Mouse (Mus musculus) C2C12 (cell line): ENCODE results near the gene Isca2. TPM values are rescaled to one million over a fixed set of nuclear protein-coding genes. Genes with fewer than 3 reads are reported as not detected.
A peak's percentile ranks its signal among the peaks of the same experiment; 100 is the strongest.

Experiments
- H3K27me3 ChIP-seq: one replicate; pipeline ENCODE4 v1.6.1; 2011; ENCODE audit not compliant: control insufficient read depth, insufficient read depth, insufficient read length
- H3K36me3 ChIP-seq: one replicate; pipeline ENCODE4 v1.6.1; 2011; ENCODE audit not compliant: control insufficient read depth, insufficient read depth
- H3K4me3 ChIP-seq: one replicate; pipeline ENCODE4 v1.5.1; 2011; ENCODE audit warnings: mild to moderate bottlenecking, control low read depth; ENCODE audit not compliant: poor library complexity, insufficient read depth, severe bottlenecking
- H3K79me2 ChIP-seq: one replicate; pipeline ENCODE4 v1.6.1; 2011; ENCODE audit not compliant: control insufficient read depth, insufficient read depth
- H3K79me3 ChIP-seq: one replicate; pipeline ENCODE4 v1.6.1; 2011; ENCODE audit warnings: low read depth, control low read depth
- H3ac ChIP-seq: one replicate; pipeline ENCODE3; 2011; ENCODE audit warnings: low read depth; ENCODE audit not compliant: control insufficient read depth, insufficient read length
- CEBPB ChIP-seq: IDR thresholded peaks from one replicate; pipeline ENCODE4 v1.6.1; 2011; ENCODE audit warnings: low read depth, mild to moderate bottlenecking, control low read depth, moderate library complexity
- CTCF ChIP-seq: IDR thresholded peaks from one replicate; pipeline ENCODE4 v1.5.1; 2011; ENCODE audit not compliant: control insufficient read depth, insufficient read depth, insufficient read length
- FOSL1 ChIP-seq: IDR thresholded peaks from one replicate; pipeline ENCODE4 v1.8.0; 2011; ENCODE audit warnings: mild to moderate bottlenecking, low read length; ENCODE audit not compliant: poor library complexity, insufficient read depth, severe bottlenecking
- MAX ChIP-seq: IDR thresholded peaks from one replicate; pipeline ENCODE4 v1.6.1; 2011; ENCODE audit warnings: mild to moderate bottlenecking, control low read depth
- MYOD1 ChIP-seq: IDR thresholded peaks from one replicate; pipeline ENCODE4 v1.6.1; 2011; ENCODE audit warnings: low read depth; ENCODE audit not compliant: control insufficient read depth, insufficient read length
- MYOG ChIP-seq: IDR thresholded peaks from one replicate; pipeline ENCODE4 v1.6.1; 2011; ENCODE audit not compliant: control insufficient read depth, insufficient read length; ENCODE audit errors: extremely low read depth
- USF1 ChIP-seq: IDR thresholded peaks from one replicate; pipeline ENCODE4 v1.6.1; 2011; ENCODE audit warnings: low read depth, mild to moderate bottlenecking, control low read depth, moderate library complexity
- polyA plus RNA-seq: library from polyadenylated mRNA; unstranded; fragments of >200 nt; fragmentation: generic; extraction: Trizol; gene quantifications from one replicate; pipeline ENCODE4 v1.2.1, GENCODE M21; 2012; ENCODE audit warnings: missing spikeins

The Isca2 gene
- polyA plus RNA-seq, 1 experiment, result 44.1 TPM

DNA sequence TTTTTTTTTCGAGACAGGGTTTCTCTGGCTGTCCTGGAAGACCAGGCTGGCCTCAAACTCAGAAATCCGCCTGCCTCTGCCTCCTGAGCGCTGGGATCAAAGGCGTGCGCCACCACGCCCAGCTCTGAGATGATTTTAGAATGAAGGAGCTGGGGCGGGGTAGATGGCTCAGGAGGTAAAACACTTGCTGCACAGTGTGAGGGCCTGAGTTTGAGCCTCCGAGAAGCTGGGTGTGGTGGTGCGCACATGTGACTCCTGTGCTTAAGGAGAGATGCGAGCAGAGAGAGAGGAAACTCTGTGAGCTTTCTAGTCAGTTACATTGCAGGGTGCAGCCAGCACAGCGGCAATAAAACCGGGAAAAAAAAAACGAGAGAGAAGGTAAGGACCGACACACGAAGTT, 7.5 kb upstream of the Isca2 start:
- peaks cover 84% of the 10 kb centered on the region for H3K36me3 ChIP-seq

DNA sequence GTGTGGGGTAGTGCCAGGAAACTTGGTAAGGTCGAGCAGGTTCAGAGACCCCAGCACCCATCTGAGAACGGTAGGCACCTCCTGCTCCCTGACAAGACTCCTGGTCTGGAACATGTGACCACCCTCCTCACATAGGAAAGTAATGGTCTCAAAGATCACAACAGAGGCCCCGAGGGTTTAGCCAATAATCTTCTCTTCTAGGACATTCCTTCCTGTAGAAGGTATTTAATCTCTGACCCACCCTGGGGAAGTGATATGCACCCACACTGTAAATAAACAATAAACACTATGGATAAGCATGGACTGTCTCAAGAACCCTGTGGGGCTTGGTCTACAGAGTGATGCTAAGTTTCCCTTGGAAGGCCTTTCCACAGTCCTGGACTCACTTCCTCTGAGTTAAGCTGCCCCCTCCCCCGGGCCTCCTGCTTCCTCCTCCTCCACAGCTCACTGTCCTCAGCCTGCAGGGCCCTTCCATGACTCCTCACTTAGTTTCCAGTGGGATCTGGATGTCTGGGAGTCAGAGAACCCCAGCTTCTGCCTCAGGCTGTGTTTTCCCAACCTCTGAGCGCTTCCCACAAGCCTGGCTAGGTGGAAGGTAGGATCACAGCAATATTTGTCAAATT, 6.8 kb upstream of the Isca2 start:
- peaks cover 81% of the 10 kb centered on the region for H3K79me2 ChIP-seq
- no peaks in the 10 kb centered on the region for H3K27me3 ChIP-seq
- H3K79me3 ChIP-seq, result peaks cover 48% of the 10 kb centered on the region
- H3ac ChIP-seq, result no peak overlapping the region
- H3K4me3 ChIP-seq, result no peak overlapping the region
- TF ChIP-seq MYOG (no peak), USF1 (no peak), CEBPB (no peak), FOSL1 (no peak), MYOD1 (no peak), MAX (no peak)
- H3K36me3 ChIP-seq, result peaks cover 79% of the 10 kb centered on the region

More for the DNA sequence above, 7.5 kb upstream of the Isca2 start:
- no peak for TF ChIP-seq CTCF
- TF ChIP-seq MYOD1, result no peak
- no peak for TF ChIP-seq USF1
- TF ChIP-seq CEBPB, result no peak
- no peak for TF ChIP-seq FOSL1
- TF ChIP-seq MYOG, result no peak
- TF ChIP-seq MAX, result no peak
- no peak overlapping the region for H3K4me3 ChIP-seq
- no peak overlapping the region for H3ac ChIP-seq
- peaks cover 41% of the 10 kb centered on the region for H3K79me3 ChIP-seq
- H3K79me2 ChIP-seq, result peaks cover 80% of the 10 kb centered on the region
- H3K27me3 ChIP-seq, result no peaks in the 10 kb centered on the region

DNA sequence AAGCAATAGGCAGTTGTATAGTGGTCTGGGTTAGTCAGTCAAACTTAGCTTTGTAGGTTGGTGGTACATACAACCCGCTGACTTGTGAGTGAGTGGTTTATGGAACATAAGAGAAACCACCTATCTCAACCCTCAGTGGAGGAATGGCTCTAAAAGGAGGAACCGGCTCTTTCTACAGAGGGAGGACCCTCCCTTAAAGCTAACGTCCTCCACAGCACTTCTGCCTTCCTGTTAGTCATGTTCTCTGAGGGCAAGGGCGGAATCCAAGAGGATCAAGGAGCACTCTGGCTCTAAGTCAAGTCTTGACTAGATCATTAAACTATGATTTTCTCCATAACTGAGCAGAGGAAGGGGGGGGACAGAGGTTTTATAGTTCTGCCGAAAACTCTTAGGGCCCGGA, 5.5 kb upstream of the Isca2 start:
- Histone ChIP-seq H3K79me3 (peaks cover 52% of the 10 kb centered on the region), H3K79me2 (peaks cover 81% of the 10 kb centered on the region), H3K36me3 (peaks cover 67% of the 10 kb centered on the region), H3K4me3 (no peak overlapping the region), H3ac (no peak overlapping the region), H3K27me3 (no peaks in the 10 kb centered on the region)
- TF ChIP-seq CEBPB (no peak), MYOG (no peak), MYOD1 (no peak), FOSL1 (no peak), USF1 (no peak), CTCF (no peak), MAX (no peak)

DNA sequence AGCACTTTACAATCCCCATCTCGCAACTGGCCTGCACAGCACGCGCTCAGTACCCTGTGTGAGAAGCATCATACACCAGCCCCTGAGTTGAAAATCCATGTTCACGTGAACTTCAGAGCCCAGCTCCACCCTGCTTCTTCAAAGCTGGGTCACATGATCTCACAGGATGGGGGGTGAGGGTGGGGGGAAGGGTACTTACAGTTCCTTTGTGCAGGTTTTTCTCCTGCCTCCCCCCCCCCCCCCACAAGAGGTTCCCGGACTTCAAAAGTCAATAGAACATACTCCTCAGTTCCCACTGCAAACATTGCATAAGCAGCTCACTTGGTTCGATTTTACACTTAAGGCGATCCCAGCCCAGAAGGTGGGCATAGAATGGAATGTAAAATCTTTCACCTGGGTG, 3.4 kb upstream of the Isca2 start:
- peaks cover 63% of the 10 kb centered on the region for H3K79me3 ChIP-seq
- H3K27me3 ChIP-seq, result no peaks in the 10 kb centered on the region
- no peak overlapping the region for H3ac ChIP-seq
- no peak overlapping the region for H3K4me3 ChIP-seq
- peaks cover 47% of the 10 kb centered on the region for H3K36me3 ChIP-seq
- peaks cover 85% of the 10 kb centered on the region for H3K79me2 ChIP-seq
- TF ChIP-seq MAX (no peak), FOSL1 (no peak), MYOD1 (no peak), MYOG (no peak), CEBPB (no peak), CTCF (no peak)

DNA sequence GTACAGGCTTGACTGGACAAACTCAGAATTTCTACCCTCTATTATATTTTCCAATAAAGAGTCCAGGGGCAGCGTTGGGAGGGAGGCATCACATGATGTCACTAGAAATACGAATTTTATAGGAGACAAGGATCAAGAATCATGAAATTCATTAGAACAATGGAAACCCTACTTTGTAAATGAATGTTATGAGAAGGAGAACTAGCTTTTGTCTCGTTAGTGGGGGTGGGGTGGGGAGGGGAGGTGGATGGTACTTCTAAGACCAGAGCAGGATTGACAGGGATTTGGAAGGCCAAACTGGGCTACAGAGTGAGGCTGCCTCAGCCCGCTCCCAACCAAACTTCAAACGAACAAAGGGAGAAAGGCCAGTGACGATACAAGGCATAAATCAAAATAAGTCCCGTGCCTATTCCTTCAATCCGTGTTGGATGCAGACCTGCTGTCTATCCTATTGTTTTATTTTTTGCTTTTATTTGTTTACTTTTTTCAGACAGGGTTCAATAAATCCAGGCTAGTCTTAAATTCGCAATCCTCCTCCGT, 1.0 kb upstream of the Isca2 start:
- no peaks in the 10 kb centered on the region for H3K27me3 ChIP-seq
- peaks cover 69% of the 10 kb centered on the region for H3K79me2 ChIP-seq
- peaks cover 53% of the 10 kb centered on the region for H3K79me3 ChIP-seq
- peaks cover 32% of the 10 kb centered on the region for H3K36me3 ChIP-seq
- peak overlapping the region; percentile 95 for H3ac ChIP-seq
- TF ChIP-seq CEBPB, result no peak
- no peak for TF ChIP-seq FOSL1
- TF ChIP-seq MAX, result no peak
- no peak for TF ChIP-seq MYOD1
- no peak for TF ChIP-seq MYOG
- H3K4me3 ChIP-seq, result peak overlapping the region; percentile 55

DNA sequence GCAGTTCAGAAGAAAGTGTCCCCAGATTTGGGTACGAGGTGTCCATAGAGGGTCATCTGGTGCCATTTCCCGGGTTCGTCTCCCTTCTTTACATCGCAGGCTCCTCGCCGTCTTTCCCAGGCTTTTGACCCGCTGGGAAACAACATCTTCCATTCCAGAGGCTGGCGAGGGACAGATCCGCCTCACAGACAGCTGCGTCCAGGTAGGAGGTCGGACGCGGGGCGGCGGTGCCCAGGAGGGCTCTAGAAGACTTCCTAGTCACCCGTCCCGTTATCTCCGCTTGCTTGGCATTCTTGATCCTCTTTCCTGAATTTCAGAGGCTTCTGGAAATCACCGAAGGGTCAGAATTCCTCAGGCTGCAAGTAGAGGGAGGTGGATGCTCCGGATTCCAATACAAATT, 425 bp downstream of the Isca2 start:
- H3K79me2 ChIP-seq, result peaks cover 55% of the 10 kb centered on the region
- H3K4me3 ChIP-seq, result peak overlapping the region; percentile 90
- TF ChIP-seq FOSL1 (no peak), CTCF (no peak)
- peak overlapping the region; percentile 81 for H3ac ChIP-seq
- H3K36me3 ChIP-seq, result peaks cover 22% of the 10 kb centered on the region
- H3K79me3 ChIP-seq, result peaks cover 44% of the 10 kb centered on the region
- H3K27me3 ChIP-seq, result no peaks in the 10 kb centered on the region
